Mouse (Mus musculus) heart, postnatal 25 days (tissue): ENCODE results near the gene Picalm. TPM values are rescaled to one million over a fixed set of nuclear protein-coding genes. Genes with fewer than 3 reads are reported as not detected.

Experiments used
- total RNA-seq, 2 experiments: library from RNA; stranded (reverse); gene quantifications; 2 replicates each; pipeline ENCODE4 v1.2.3; 2021

Gene Picalm
- total RNA-seq, 2 experiments from 2014 or later = 116 to 126 TPM

Other genes with a start within 250 kb of the Picalm start
- gene Ccdc81, start 226.6 kb upstream of the Picalm start, total RNA-seq = not detected
- 10 to 100 TPM; 72.7 to 80.1 TPM for gene Hikeshi, start 189.0 kb upstream of the Picalm start, total RNA-seq
- 10 to 100 TPM; 22.3 to 28.0 TPM for gene Eed, start 149.2 kb upstream of the Picalm start, total RNA-seq
- gene Ccdc83, start 135.6 kb downstream of the Picalm start, total RNA-seq = under 1 TPM in 1 of 2 experiments, not detected in 1; 0.29 TPM
- gene Sytl2, start 172.0 kb downstream of the Picalm start, total RNA-seq = 1 to 10 TPM; 2.5 to 3.2 TPM